Mouse (Mus musculus): Measurements from ENCODE around the gene Naa25. TPM values are rescaled to one million over a fixed set of nuclear protein-coding genes. Genes with fewer than 3 reads are reported as not detected.

The Naa25 gene
- polyA plus RNA-seq, 1 experiment from 2014 or later, result 43.3 TPM

DNA sequence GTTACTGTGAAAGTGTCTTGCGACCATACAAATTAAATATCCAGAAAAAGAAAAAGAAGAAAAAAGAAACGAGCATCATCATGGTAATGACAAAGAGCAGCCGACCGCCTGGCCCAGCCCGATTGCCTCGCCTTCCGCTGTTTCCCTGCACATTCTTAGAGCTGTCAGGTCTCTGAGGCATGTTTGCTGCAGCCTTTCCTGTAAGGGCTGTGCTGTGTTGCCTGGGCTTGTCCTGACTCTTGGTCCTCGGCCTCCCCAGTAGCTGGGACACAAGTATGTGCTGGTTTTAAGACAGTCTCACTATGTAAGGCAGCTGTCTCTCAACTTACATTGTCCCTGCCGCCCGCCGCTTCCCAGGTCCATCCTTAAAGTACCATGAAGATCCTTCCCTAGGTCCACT lies 41.0 kb downstream of the Naa25 start:
- 97% methylated on average over 11 of the region's 11 CpGs for WGBS
- peaks cover 87% of the 10 kb centered on the region for H3K36me3 ChIP-seq

DNA sequence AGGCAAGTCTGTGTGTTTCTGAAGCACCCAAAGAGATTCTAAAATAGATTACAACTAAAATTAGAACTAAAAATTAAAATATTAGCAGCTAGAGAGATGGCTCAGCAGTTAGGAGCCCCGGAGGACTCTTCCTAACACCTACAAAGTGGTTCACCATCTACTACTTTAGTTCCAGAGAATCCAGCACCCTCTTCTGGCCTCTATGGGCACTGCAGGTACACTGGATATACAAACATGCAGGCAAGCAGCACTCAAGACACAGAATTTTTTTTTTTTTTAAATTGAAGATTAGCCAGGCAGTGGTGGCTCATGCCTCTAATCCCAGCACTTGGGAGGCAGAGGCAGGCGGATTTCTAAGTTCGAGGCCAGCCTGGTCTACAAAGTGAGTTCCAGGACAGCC lies 45.8 kb downstream of the Naa25 start:
- no peaks in the 10 kb centered on the region; the same call in 1 of the 2 replicates for H3K9me3 ChIP-seq (replicated peaks)
- no peaks in the 10 kb centered on the region for H3K4me1 ChIP-seq
- no peaks in the 10 kb centered on the region for H3K27me3 ChIP-seq
- 99% methylated on average over 3 of the region's 3 CpGs for WGBS
- H3K4me2 ChIP-seq (replicated peaks), result no peak overlapping the region
- H3K36me3 ChIP-seq, result peaks cover 90% of the 10 kb centered on the region
- no peak overlapping the region for H3K9ac ChIP-seq
- no peak for ATAC-seq (ENCODE audit: low FRiP score)
- no peak overlapping the region for H3K4me3 ChIP-seq
- H3K27ac ChIP-seq, result no peak overlapping the region

More for the DNA sequence above, 41.0 kb downstream of the Naa25 start:
- H3K9me3 ChIP-seq (replicated peaks), result no peaks in the 10 kb centered on the region
- no peaks in the 10 kb centered on the region for H3K27me3 ChIP-seq
- H3K4me3 ChIP-seq, result no peak overlapping the region
- ATAC-seq (ENCODE audit: low FRiP score), result no peak
- H3K27ac ChIP-seq, result no peak overlapping the region
- no peak overlapping the region for H3K9ac ChIP-seq
- no peak overlapping the region for H3K4me2 ChIP-seq (replicated peaks)
- no peaks in the 10 kb centered on the region for H3K4me1 ChIP-seq

DNA sequence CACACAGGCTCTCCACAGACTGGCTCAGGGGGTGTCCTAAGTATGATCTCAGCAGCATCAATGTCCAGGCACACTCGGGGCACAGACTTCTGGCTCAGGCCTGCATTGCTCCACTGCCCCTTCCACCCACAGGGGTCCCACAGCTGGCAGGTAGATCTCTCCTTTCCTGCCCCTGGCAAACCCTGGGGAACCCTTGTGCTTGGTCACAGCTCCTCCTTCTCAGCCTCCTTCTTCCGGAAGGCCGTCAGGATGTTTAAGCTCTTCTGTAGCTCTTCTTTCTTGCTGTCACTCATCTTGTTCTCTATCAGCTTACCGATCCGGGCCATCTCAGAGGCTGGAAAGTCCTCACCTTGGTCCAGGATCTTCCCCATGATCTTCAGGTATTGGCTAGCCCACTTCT lies 47.1 kb downstream of the Naa25 start:
- 95% methylated on average over 5 of the region's 5 CpGs for WGBS
- H3K4me1 ChIP-seq, result no peaks in the 10 kb centered on the region
- H3K4me3 ChIP-seq, result no peak overlapping the region
- no peak overlapping the region for H3K27ac ChIP-seq
- H3K36me3 ChIP-seq, result peaks cover 87% of the 10 kb centered on the region
- no peaks in the 10 kb centered on the region; the same call in 1 of the 2 replicates for H3K9me3 ChIP-seq (replicated peaks)
- ATAC-seq (ENCODE audit: low FRiP score), result no peak
- H3K27me3 ChIP-seq, result no peaks in the 10 kb centered on the region
- no peak overlapping the region for H3K4me2 ChIP-seq (replicated peaks)
- no peak overlapping the region for H3K9ac ChIP-seq

- Histone ChIP-seq H3K27ac (no peak overlapping the region), H3K4me3 (no peak overlapping the region), H3K36me3 (peaks cover 62% of the 10 kb centered on the region), H3K27me3 (no peaks in the 10 kb centered on the region), H3K4me2 (replicated peaks) (no peak overlapping the region), H3K4me1 (peaks cover 17% of the 10 kb centered on the region), H3K9ac (no peak overlapping the region), H3K9me3 (replicated peaks) (no peaks in the 10 kb centered on the region; the same call in 1 of the 2 replicates)
- ATAC-seq (ENCODE audit: low FRiP score), result no peak
- 93% methylated on average over 3 of the region's 3 CpGs for WGBS
Measured at GRCm38 (mm10) chr5:121448450-121448849, 50.7 kb downstream of the Naa25 start.

GRCm38 (mm10) chr5:121449976-121450375 lies 52.2 kb downstream of the Naa25 start:
- H3K9me3 ChIP-seq (replicated peaks), result no peaks in the 10 kb centered on the region; the same call in 1 of the 2 replicates

GRCm38 (mm10) chr5:121450476-121450875 lies 52.7 kb downstream of the Naa25 start:
- no peaks in the 10 kb centered on the region for H3K27me3 ChIP-seq
- WGBS, result 81% methylated on average over 9 of the region's 9 CpGs
- H3K27ac ChIP-seq, result no peak overlapping the region
- H3K4me3 ChIP-seq, result no peak overlapping the region
- ATAC-seq (ENCODE audit: low FRiP score), result no peak
- H3K9ac ChIP-seq, result no peak overlapping the region
- H3K9me3 ChIP-seq (replicated peaks), result no peaks in the 10 kb centered on the region; the same call in 1 of the 2 replicates
- peaks cover 20% of the 10 kb centered on the region for H3K4me1 ChIP-seq
- H3K4me2 ChIP-seq (replicated peaks), result peak overlapping the region; percentile 82
- H3K36me3 ChIP-seq, result peaks cover 41% of the 10 kb centered on the region

More at GRCm38 (mm10) chr5:121449976-121450375, 52.2 kb downstream of the Naa25 start:
- WGBS, result 75% methylated on average over 6 of the region's 6 CpGs
- H3K9ac ChIP-seq, result no peak overlapping the region
- peaks cover 20% of the 10 kb centered on the region for H3K4me1 ChIP-seq
- H3K4me2 ChIP-seq (replicated peaks), result no peak overlapping the region
- H3K27ac ChIP-seq, result no peak overlapping the region
- H3K36me3 ChIP-seq, result peaks cover 46% of the 10 kb centered on the region
- no peak for ATAC-seq (ENCODE audit: low FRiP score)
- no peak overlapping the region for H3K4me3 ChIP-seq
- H3K27me3 ChIP-seq, result no peaks in the 10 kb centered on the region

DNA sequence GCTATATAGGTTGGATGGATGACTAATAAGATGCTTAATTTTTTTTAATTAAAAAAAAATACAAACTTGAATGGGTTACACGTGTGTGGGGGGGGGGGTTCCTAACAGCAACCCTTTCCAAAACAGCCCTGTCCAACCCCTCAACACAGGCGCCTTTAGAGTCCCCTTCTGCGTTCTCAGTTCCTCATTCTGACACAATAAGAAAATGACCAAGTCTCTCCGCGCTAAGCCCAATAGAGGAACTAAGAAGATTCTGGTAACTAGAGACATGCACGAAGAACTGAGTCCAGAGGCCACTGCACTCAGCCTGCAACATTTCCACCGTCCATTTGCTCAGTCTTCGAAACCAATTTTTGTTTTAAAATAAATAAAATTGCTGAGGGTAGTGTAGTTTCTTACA lies 53.5 kb downstream of the Naa25 start:
- H3K4me3 ChIP-seq, result peak overlapping the region; percentile 88
- H3K9me3 ChIP-seq (replicated peaks), result no peaks in the 10 kb centered on the region; the same call in 1 of the 2 replicates
- H3K36me3 ChIP-seq, result peaks cover 34% of the 10 kb centered on the region
- H3K4me1 ChIP-seq, result peaks cover 20% of the 10 kb centered on the region
- no peaks in the 10 kb centered on the region for H3K27me3 ChIP-seq
- peak overlapping the region; percentile 82 for H3K4me2 ChIP-seq (replicated peaks)
- ATAC-seq (ENCODE audit: low FRiP score), result no peak
- peak overlapping the region; percentile 91 for H3K9ac ChIP-seq
- peak overlapping the region; percentile 96 for H3K27ac ChIP-seq
- 33% methylated on average over 8 of the region's 8 CpGs for WGBS

- Histone ChIP-seq H3K4me1 (peaks cover 20% of the 10 kb centered on the region), H3K9ac (peak within 1 kb of the TSS; percentile 93), H3K4me2 (replicated peaks) (peak within 1 kb of the TSS; percentile 82), H3K4me3 (peak within 1 kb of the TSS; percentile 88), H3K9me3 (replicated peaks) (no peaks in the 10 kb centered on the region; the same call in 1 of the 2 replicates), H3K36me3 (peaks cover 30% of the 10 kb centered on the region), H3K27me3 (no peaks in the 10 kb centered on the region), H3K27ac (peak within 1 kb of the TSS; percentile 96)
- ATAC-seq (ENCODE audit: low FRiP score), result peak; percentile 47; the same call in 1 of the 2 replicates
- 0% methylated on average over 17 of the region's 17 CpGs for WGBS
Measured at GRCm38 (mm10) chr5:121451644-121452025, 53.9 kb downstream of the Naa25 start, which contains the start of gene Tmem116. TSS of gene Tmem116 (plus strand) at chr5:121451893.

GRCm38 (mm10) chr5:121452026-121452869 lies 54.5 kb downstream of the Naa25 start, which contains the start of gene Erp29:
TSS of gene Erp29 (minus strand) at chr5:121452506.
- Histone ChIP-seq H3K9ac (peak within 1 kb of the TSS; percentile 93), H3K9me3 (replicated peaks) (no peaks in the 10 kb centered on the region; the same call in 1 of the 2 replicates), H3K36me3 (peaks cover 24% of the 10 kb centered on the region), H3K27ac (peak within 1 kb of the TSS; percentile 96), H3K27me3 (no peaks in the 10 kb centered on the region), H3K4me2 (replicated peaks) (peak within 1 kb of the TSS; percentile 82), H3K4me3 (peak within 1 kb of the TSS; percentile 88), H3K4me1 (peaks cover 20% of the 10 kb centered on the region)
- WGBS, result under 1% methylated on average over 76 of the region's 97 CpGs
- ATAC-seq (ENCODE audit: low FRiP score), result peak; percentile 94

DNA sequence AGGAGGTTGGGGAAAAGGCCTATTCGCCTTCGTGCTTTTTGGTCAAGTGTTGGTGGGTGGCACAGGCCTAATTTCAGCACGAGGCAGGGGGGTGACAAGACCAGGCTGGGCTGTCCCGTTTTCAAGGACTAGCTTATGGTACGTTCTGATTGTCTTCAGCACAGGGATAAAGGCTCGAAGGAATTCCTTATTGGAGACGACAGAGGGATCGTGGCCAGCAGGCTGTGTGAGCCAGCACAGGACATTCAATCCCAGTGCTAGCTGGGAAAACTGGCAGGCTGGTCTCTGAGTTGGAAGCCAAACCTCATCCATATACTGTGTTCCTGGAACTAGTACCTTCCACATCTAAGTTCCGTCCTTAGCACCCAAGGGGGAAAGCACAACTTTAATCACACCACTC lies 55.2 kb downstream of the Naa25 start:
- Histone ChIP-seq H3K27me3 (no peaks in the 10 kb centered on the region), H3K27ac (peak overlapping the region; percentile 96), H3K36me3 (peaks cover 17% of the 10 kb centered on the region), H3K9ac (peak overlapping the region; percentile 93), H3K4me2 (replicated peaks) (peak overlapping the region; percentile 82), H3K9me3 (replicated peaks) (no peaks in the 10 kb centered on the region; the same call in 1 of the 2 replicates), H3K4me3 (peak overlapping the region; percentile 88), H3K4me1 (peaks cover 20% of the 10 kb centered on the region)
- no peak for ATAC-seq (ENCODE audit: low FRiP score)
- 9% methylated on average over 9 of the region's 9 CpGs for WGBS

DNA sequence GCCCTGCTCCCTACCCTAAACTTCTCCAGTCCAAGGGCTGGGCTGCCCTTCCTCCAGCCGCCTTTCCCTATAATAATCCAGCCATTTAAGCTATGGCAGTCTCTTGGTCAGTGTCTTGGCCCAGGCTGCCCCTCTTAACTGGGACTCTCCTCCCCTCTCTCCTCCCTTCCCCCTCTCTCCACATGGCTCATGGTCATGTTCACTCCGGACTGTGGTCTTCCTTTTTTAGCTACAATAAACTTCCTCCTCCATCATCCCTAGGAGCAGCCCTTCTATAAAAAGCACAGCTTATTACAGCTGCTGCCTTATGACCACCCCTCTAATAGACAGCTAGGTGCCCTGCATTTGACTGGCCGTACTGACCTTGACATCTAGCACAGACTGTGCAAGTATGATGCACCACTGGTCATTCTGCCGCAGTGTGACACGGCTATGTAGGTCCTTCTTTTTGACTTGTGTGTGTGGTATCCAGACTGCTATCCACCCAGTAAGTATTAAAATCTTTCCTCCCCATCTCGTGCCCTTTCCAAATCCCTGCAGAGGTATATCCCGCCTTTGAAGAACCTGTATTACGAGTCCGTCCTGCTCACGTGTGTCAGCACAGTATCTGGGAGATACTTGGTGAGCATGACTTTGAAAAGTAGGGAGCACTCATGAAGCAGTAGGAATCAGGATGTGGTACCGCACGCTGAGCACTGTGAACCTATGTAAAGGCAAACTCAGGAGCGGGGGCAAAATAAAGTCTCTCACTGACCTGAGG lies 56.2 kb downstream of the Naa25 start:
- peaks cover 20% of the 10 kb centered on the region for H3K4me1 ChIP-seq
- H3K27me3 ChIP-seq, result no peaks in the 10 kb centered on the region
- no peak overlapping the region for H3K27ac ChIP-seq
- 91% methylated on average over 13 of the region's 13 CpGs for WGBS
- no peak for ATAC-seq (ENCODE audit: low FRiP score)
- no peak overlapping the region for H3K4me3 ChIP-seq
- no peaks in the 10 kb centered on the region for H3K9me3 ChIP-seq (replicated peaks)
- H3K36me3 ChIP-seq, result peaks cover 7% of the 10 kb centered on the region; the same call in 1 of the 2 replicates
- H3K4me2 ChIP-seq (replicated peaks), result peak overlapping the region; percentile 82; the same call in 1 of the 2 replicates
- H3K9ac ChIP-seq, result peak overlapping the region; percentile 93; the same call in 1 of the 2 replicates

- Histone ChIP-seq H3K27ac (no peak overlapping the region), H3K27me3 (no peaks in the 10 kb centered on the region), H3K9ac (no peak overlapping the region), H3K36me3 (0 out of 2 replicates have a peak, but pooled peaks cover 2% of the 10 kb centered on the region), H3K9me3 (replicated peaks) (no peaks in the 10 kb centered on the region), H3K4me1 (peaks cover 20% of the 10 kb centered on the region), H3K4me2 (replicated peaks) (no peak overlapping the region), H3K4me3 (no peak overlapping the region)
- no peak for ATAC-seq (ENCODE audit: low FRiP score)
- 88% methylated on average over 3 of the region's 3 CpGs for whole genome bisulfite sequencing
Measured at GRCm38 (mm10) chr5:121454503-121454782, 56.7 kb downstream of the Naa25 start.

Measured in hindbrain, embryonic 12.5 days (tissue).